Mouse (Mus musculus): Measurements from ENCODE around the gene Gm49345. TPM values are rescaled to one million over a fixed set of nuclear protein-coding genes. Genes with fewer than 3 reads are reported as not detected.

Gene Gm49345
- polyA plus RNA-seq (2012; ENCODE audit: low replicate concordance) = not detected in 2 replicates

GRCm38 (mm10) chr13:67637294-67638007, at the start of gene Gm49345, which contains the start of gene Zfp729a:
Gm49345 (minus strand) TSS chr13:67637769.
Zfp729a (minus strand) TSS chr13:67637791.

GRCm38 (mm10) chr13:67686971-67687370, 49.4 kb upstream of the Gm49345 start, which contains the start of gene Zfp738:
Zfp738 (minus strand) TSS chr13:67687071.

GRCm38 (mm10) chr13:67609066-67609876, 28.3 kb downstream of the Gm49345 start, which contains the start of gene Zfp729b:
Zfp729b (minus strand) TSS chr13:67609707.

GRCm38 (mm10) chr13:67553730-67554129, 83.8 kb downstream of the Gm49345 start, which contains the start of gene Zfp748:
Zfp748 (minus strand) TSS chr13:67553830.

Other genes starting within 250 kb of the Gm49345 start
- gene Zfp429, start 237.9 kb downstream of the Gm49345 start, polyA plus RNA-seq (2012; ENCODE audit: low replicate concordance) = 2.2 TPM in 1 of 2 replicates, not detected in the other
- 0.38 TPM in 1 of 2 replicates, not detected in the other for gene Zfp459, start 216.4 kb downstream of the Gm49345 start, polyA plus RNA-seq (2012; ENCODE audit: low replicate concordance)
- gene Zfp874a, start 186.1 kb downstream of the Gm49345 start, polyA plus RNA-seq (2012; ENCODE audit: low replicate concordance) = 0.36 TPM in 1 of 2 replicates, not detected in the other
- 0.07 and 0.36 TPM in 2 replicates for gene Zfp874b, start 153.5 kb downstream of the Gm49345 start, polyA plus RNA-seq (2012; ENCODE audit: low replicate concordance)
- 0.20 TPM in 1 of 2 replicates, not detected in the other for gene Zfp58, start 137.2 kb downstream of the Gm49345 start, polyA plus RNA-seq (2012; ENCODE audit: low replicate concordance)
- not detected in 2 replicates for gene Gm26965, start 111.6 kb downstream of the Gm49345 start, polyA plus RNA-seq (2012; ENCODE audit: low replicate concordance)
- gene Zfp87, start 111.6 kb downstream of the Gm49345 start, polyA plus RNA-seq (2012; ENCODE audit: low replicate concordance) = 0.08 and 1.3 TPM in 2 replicates
- gene Zfp748, start 83.9 kb downstream of the Gm49345 start, polyA plus RNA-seq (2012; ENCODE audit: low replicate concordance) = 0.14 and 0.32 TPM in 2 replicates
- gene Zfp729b, start 28.1 kb downstream of the Gm49345 start, polyA plus RNA-seq (2012; ENCODE audit: low replicate concordance) = 0.56 TPM in 1 of 2 replicates, not detected in the other
- 0.11 and 0.27 TPM in 2 replicates for gene Zfp729a, start within 50 bp of the Gm49345 start, polyA plus RNA-seq (2012; ENCODE audit: low replicate concordance)
- gene Zfp738, start 49.3 kb upstream of the Gm49345 start, polyA plus RNA-seq (2012; ENCODE audit: low replicate concordance) = 0.06 and 1.4 TPM in 2 replicates
- gene Zfp65, start 91.4 kb upstream of the Gm49345 start, polyA plus RNA-seq (2012; ENCODE audit: low replicate concordance) = 0.15 and 0.76 TPM in 2 replicates
- gene Zfp85, start 117.5 kb upstream of the Gm49345 start, polyA plus RNA-seq (2012; ENCODE audit: low replicate concordance) = 0.36 TPM in 1 of 2 replicates, not detected in the other
- gene Zfp493, start 141.9 kb upstream of the Gm49345 start, polyA plus RNA-seq (2012; ENCODE audit: low replicate concordance) = not detected in 2 replicates
- 0.15 TPM in 1 of 2 replicates, not detected in the other for gene Zfp273, start 176.0 kb upstream of the Gm49345 start, polyA plus RNA-seq (2012; ENCODE audit: low replicate concordance)
- gene Gm10037, start 193.3 kb upstream of the Gm49345 start, polyA plus RNA-seq (2012; ENCODE audit: low replicate concordance) = not detected in 2 replicates
- gene BC048507, start 225.6 kb upstream of the Gm49345 start, polyA plus RNA-seq (2012; ENCODE audit: low replicate concordance) = not detected in 2 replicates